Mouse (Mus musculus) liver, adult 2 months (tissue): ENCODE data around the gene Kcnk3. TPM values are rescaled to one million over a fixed set of nuclear protein-coding genes. Genes with fewer than 3 reads are reported as not detected.

Source experiments
- DNase-seq: peaks from one replicate; pipeline ENCODE4 v3.0.0-alpha.2; 2011; ENCODE audit warnings: low read depth, low spot score; ENCODE audit errors: extremely low read depth
- H3K27ac ChIP-seq: fragments of 200-500 bp; replicated peaks from 2 replicates; pipeline ENCODE4 v1.5.1; 2012; ENCODE audit warnings: low read depth, mild to moderate bottlenecking, control low read depth, inconsistent platforms, low read length; ENCODE audit not compliant: insufficient read depth
- H3K27me3 ChIP-seq: fragments of 200-500 bp; 2 replicates; pipeline ENCODE4 v1.6.1; 2012; ENCODE audit warnings: mild to moderate bottlenecking, moderate library complexity, low read length, inconsistent platforms; ENCODE audit not compliant: control insufficient read depth, insufficient read depth
- H3K36me3 ChIP-seq: fragments of 200-500 bp; 2 replicates; pipeline ENCODE4 v1.6.1; 2012; ENCODE audit warnings: low read length, inconsistent platforms; ENCODE audit not compliant: control insufficient read depth, insufficient read depth
- H3K4me1 ChIP-seq: fragments of 200-500 bp; 2 replicates; pipeline ENCODE4 v1.6.1; 2011; ENCODE audit warnings: low read length; ENCODE audit not compliant: control insufficient read depth, insufficient read depth
- H3K4me3 ChIP-seq: fragments of 200-500 bp; 2 replicates; pipeline ENCODE4 v1.5.1; 2011; ENCODE audit warnings: low read depth, mild to moderate bottlenecking, control low read depth, low read length, moderate library complexity; ENCODE audit not compliant: insufficient read depth
- H3K79me2 ChIP-seq: fragments of 200-500 bp; 2 replicates; pipeline ENCODE4 v1.6.1; 2012; ENCODE audit warnings: inconsistent platforms, mild to moderate bottlenecking, low read length, moderate library complexity; ENCODE audit not compliant: control insufficient read depth, insufficient read depth
- H3K9ac ChIP-seq: fragments of 200-500 bp; 2 replicates; pipeline ENCODE4 v1.6.1; 2012; ENCODE audit warnings: low read depth, mild to moderate bottlenecking, control low read depth, inconsistent platforms, low read length
- CTCF ChIP-seq: fragments of 200-500 bp; IDR thresholded peaks from 2 replicates; pipeline ENCODE4 v1.5.1; 2011; ENCODE audit warnings: low read depth, low read length, control low read depth
- POLR2A ChIP-seq: fragments of 200-500 bp; IDR thresholded peaks from 2 replicates; pipeline ENCODE4 v1.6.1; 2011; ENCODE audit warnings: low read length, control low read depth; ENCODE audit not compliant: insufficient read depth; ENCODE audit errors: extremely low read depth
- WGBS: fragments of 180-500 bp; shearing (Covaris S2); methylation state at CpG from one replicate; pipeline ENCODE4 v1.1.7; 2018; 5-methylcytosine and 5-hydroxymethylcytosine counted together
- polyA plus RNA-seq: library from polyadenylated mRNA; depleted of rRNA; stranded (reverse); fragments of >200 nt; gene quantifications from 2 replicates; pipeline ENCODE4 v1.2.3, GENCODE M21; 2012
- total RNA-seq: library from RNA; depleted of rRNA; stranded (reverse); fragments of >200 nt; gene quantifications from 2 replicates; pipeline ENCODE4 v1.2.3, GENCODE M21; 2014

The Kcnk3 gene
- total and polyA plus RNA-seq, 2 experiments = 0.18 to 0.61 TPM

DNA sequence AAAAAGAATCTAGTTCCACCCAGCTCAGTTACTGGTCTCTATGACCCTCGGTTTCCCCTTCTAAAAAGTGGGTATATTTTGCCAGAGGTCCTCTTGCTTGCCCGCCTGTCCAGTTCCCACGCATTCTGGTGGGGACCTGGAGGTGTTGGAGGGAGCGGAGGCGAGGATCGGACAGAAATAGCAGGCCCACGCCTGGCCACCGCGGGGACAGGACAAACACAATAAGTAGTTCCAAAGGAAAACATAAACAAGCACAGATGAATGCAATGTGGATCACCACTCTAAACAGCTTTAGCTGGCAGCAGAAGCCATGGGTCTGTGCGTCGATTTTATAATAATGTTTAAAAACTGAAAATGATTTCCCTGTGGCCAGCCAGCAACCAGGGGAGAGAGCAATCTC lies 5.4 kb downstream of the Kcnk3 start:
- no peak for DNase-seq
- WGBS = 71% methylated on average over 11 of the region's 11 CpGs

DNA sequence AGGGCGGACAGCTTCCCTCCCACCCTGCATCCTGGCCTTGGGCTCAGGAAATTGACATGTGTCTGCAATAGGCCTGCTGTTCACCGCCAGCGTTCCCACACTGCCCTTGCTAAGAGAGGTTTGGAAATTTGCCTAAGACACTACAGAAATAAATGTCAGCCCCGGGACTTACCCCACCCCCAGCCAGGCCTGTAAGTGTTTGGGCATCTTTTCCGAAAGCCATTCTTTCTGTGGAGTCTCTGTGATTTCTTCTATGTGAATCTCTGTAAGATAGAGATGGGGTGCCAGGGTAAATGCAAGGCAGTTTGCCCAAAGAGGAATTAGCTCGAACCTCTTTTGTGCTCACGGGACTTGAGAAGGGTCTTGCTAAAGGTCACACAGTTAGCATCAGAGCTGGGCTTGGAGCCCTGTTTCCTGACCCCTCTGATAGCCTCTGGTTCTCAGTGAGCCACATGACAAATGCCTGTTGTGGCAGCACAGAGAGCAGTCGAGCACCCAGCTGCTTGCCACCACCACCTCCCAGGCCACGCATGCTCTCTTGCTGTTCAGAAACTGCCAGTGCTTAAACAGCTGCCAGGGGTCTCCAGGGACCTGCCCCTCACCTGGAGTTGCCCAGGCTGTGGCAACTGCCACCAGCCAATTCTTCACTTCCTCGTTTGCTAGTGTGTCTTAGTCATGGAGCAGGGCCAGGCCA lies 6.0 kb downstream of the Kcnk3 start:
- DNase-seq = peak; percentile 17
- no peaks in the 10 kb centered on the region for H3K79me2 ChIP-seq
- no peaks in the 10 kb centered on the region for H3K36me3 ChIP-seq
- H3K4me3 ChIP-seq = no peak overlapping the region
- H3K9ac ChIP-seq = no peak overlapping the region
- peaks cover 4% of the 10 kb centered on the region; the same call in 1 of the 2 replicates for H3K4me1 ChIP-seq
- TF ChIP-seq CTCF = no peak
- TF ChIP-seq POLR2A = no peak
- H3K27me3 ChIP-seq = peaks cover 3% of the 10 kb centered on the region
- peak overlapping the region; percentile 17 for H3K27ac ChIP-seq
- 66% methylated on average over 10 of the region's 10 CpGs for WGBS

More for the DNA sequence above, 5.4 kb downstream of the Kcnk3 start:
- Histone ChIP-seq H3K79me2 (no peaks in the 10 kb centered on the region), H3K27me3 (peaks cover 9% of the 10 kb centered on the region), H3K27ac (no peak overlapping the region; the same call in 1 of the 2 replicates), H3K4me1 (peaks cover 4% of the 10 kb centered on the region; the same call in 1 of the 2 replicates), H3K9ac (no peak overlapping the region), H3K4me3 (no peak overlapping the region), H3K36me3 (no peaks in the 10 kb centered on the region)
- no peak for TF ChIP-seq POLR2A
- TF ChIP-seq CTCF = no peak

DNA sequence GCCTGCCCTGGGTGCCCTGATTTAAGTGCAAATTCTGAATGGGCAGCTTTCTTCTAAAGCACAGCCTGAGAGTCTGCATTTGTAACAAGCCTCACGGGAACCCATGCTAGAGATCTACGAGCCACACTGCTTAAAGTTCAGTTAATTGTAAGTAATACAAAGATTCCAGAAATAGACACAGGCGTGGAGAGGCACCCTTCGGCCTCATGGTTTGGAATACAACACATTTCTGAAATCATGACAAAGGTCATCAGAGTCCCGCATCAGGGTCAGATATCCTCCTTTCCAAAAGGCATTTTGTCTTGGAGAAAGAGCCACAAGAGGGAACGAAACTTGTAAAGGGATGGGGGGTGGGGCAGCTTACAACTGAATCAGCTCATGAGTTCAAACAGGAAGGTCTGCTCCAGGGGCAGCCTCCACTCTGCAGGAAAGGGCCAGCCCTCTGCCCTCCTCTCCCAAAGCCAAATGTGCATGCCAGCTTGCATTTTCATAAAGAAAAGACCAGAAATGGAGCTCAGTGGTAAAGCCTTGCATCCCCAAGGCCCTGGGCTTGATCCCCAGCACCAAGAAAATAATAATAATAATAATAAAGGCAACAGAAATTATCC lies 7.1 kb downstream of the Kcnk3 start:
- DNase-seq = no peak
- TF ChIP-seq POLR2A (no peak), CTCF (no peak)
- Histone ChIP-seq H3K36me3 (no peaks in the 10 kb centered on the region), H3K79me2 (no peaks in the 10 kb centered on the region), H3K4me1 (peaks cover 4% of the 10 kb centered on the region; the same call in 1 of the 2 replicates), H3K9ac (no peak overlapping the region), H3K4me3 (no peak overlapping the region), H3K27ac (peak overlapping the region; percentile 17; the same call in 1 of the 2 replicates), H3K27me3 (no peaks in the 10 kb centered on the region)
- 62% methylated on average over 6 of the region's 6 CpGs for WGBS

DNA sequence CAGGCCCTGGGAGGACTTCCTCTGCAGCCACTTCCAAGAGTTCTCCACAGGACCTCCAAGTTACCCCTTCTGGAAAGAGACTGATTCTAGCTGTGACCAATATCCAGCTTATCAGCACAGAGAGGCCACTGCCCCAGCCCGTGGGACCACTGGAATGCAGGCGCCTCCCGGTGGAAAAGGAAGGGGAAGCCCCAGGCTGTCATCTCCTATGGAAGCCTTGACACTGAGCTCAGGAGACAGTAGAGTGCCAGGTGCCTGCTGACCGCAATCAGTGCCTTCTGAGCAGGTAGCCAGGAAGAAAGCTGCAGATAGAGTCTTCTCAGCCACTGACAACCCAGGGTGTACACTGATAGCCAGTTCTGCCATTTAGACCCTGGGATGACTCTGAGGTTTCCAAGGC lies 13.4 kb downstream of the Kcnk3 start:
- DNase-seq = no peak
- Histone ChIP-seq H3K79me2 (no peaks in the 10 kb centered on the region), H3K9ac (no peak overlapping the region), H3K4me3 (no peak overlapping the region), H3K4me1 (no peaks in the 10 kb centered on the region), H3K27me3 (no peaks in the 10 kb centered on the region), H3K36me3 (no peaks in the 10 kb centered on the region), H3K27ac (no peak overlapping the region)
- 48% methylated on average over 4 of the region's 4 CpGs for WGBS
- TF ChIP-seq POLR2A = no peak
- peak; percentile 27; the same call in 1 of the 2 replicates for TF ChIP-seq CTCF

DNA sequence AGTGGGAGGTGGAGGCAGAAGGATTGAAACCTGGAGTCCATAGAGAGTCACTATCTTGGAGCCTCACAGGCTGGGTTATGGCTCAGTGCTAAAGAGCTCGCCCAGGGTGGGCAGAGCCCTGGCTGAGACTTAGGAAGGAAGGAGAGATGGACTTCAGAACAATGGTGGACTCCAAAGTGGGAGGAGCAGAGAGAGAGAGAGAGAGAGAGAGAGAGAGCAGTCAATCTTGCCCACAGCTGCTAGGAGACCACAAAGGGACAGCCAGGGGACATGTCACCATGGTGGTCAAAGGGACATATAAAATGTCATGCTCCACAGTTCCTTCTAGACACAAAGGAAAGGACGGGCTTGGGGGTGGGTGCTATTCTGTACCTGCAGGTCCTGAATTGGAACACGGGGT lies 15.3 kb downstream of the Kcnk3 start:
- Histone ChIP-seq H3K9ac (no peak overlapping the region), H3K36me3 (no peaks in the 10 kb centered on the region), H3K79me2 (no peaks in the 10 kb centered on the region), H3K4me1 (no peaks in the 10 kb centered on the region), H3K27me3 (no peaks in the 10 kb centered on the region), H3K27ac (no peak overlapping the region), H3K4me3 (no peak overlapping the region)
- 88% methylated on average over 3 of the region's 3 CpGs for WGBS
- DNase-seq = no peak
- no peak for TF ChIP-seq CTCF
- TF ChIP-seq POLR2A = no peak

DNA sequence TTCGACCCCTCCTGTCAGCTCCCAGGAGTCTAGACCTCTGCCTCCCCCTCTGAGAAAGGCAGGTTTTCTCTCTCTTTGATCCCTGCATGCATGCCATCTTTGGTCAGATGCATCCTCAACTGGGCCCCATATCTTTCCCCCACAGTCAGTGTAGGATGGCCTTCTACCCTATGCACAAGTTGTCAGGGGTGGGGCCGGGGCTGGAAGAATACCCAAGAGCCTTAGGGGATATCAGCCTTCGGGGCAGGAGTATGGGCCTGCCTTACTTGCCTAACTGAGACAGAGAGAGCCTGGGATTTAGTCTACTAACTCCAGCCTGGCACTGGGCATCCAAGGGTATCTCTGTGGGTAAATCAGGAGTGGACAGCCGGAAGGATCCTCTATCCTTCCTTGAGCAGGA lies 16.0 kb downstream of the Kcnk3 start:
- Histone ChIP-seq H3K36me3 (no peaks in the 10 kb centered on the region), H3K9ac (no peak overlapping the region), H3K4me3 (no peak overlapping the region), H3K27me3 (no peaks in the 10 kb centered on the region), H3K4me1 (no peaks in the 10 kb centered on the region), H3K27ac (no peak overlapping the region), H3K79me2 (no peaks in the 10 kb centered on the region)
- 83% methylated on average over 4 of the region's 4 CpGs for WGBS
- no peak for DNase-seq
- TF ChIP-seq CTCF (no peak), POLR2A (no peak)
